Mouse (Mus musculus) regulatory T cell (primary cell): Measurements from ENCODE around the gene Hrh2.

Experiments
- in situ Hi-C: fragments of 300-600 bp; cut with MboI, MseI; formaldehyde crosslinking; loops from one replicate; pipeline ENCODE4 v1.15.1; 2025; ENCODE audit warnings: high pct_unique_total_duplicates

Hrh2 gene

GRCm38 (mm10) chr13:54192021-54192481, at the start of gene Hrh2:
Hrh2 (plus strand) TSS chr13:54192129.
- in situ Hi-C loops, result no loop called here

- in situ Hi-C loops, result no loop called here
These were observed 48.1 kb upstream of the Hrh2 start for GRCm38 (mm10) chr13:54143788-54144187.

GRCm38 (mm10) chr13:54144624-54145023, 47.3 kb upstream of the Hrh2 start:
- in situ Hi-C loops, result no loop called here

GRCm38 (mm10) chr13:54147328-54147727, 44.6 kb upstream of the Hrh2 start:
- in situ Hi-C loops, result no loop called here

- in situ Hi-C loops, result no loop called here
These were observed 39.5 kb upstream of the Hrh2 start for GRCm38 (mm10) chr13:54152421-54152820.

- in situ Hi-C loops, result no loop called here
These were observed 39.0 kb upstream of the Hrh2 start for GRCm38 (mm10) chr13:54152911-54153310.

GRCm38 (mm10) chr13:54153672-54154218, 38.2 kb upstream of the Hrh2 start:
- in situ Hi-C loops, result no loop called here

GRCm38 (mm10) chr13:54155822-54156221, 36.1 kb upstream of the Hrh2 start:
- in situ Hi-C loops, result no loop called here

- in situ Hi-C loops, result no loop called here
These were observed 32.7 kb upstream of the Hrh2 start for GRCm38 (mm10) chr13:54159256-54159655.

- in situ Hi-C loops, result no loop called here
These were observed 32.2 kb upstream of the Hrh2 start for GRCm38 (mm10) chr13:54159756-54160155.

- in situ Hi-C loops, result no loop called here
These were observed 31.4 kb upstream of the Hrh2 start for GRCm38 (mm10) chr13:54160546-54160945.

GRCm38 (mm10) chr13:54161514-54161913, 30.4 kb upstream of the Hrh2 start:
- in situ Hi-C loops, result no loop called here

- in situ Hi-C loops, result no loop called here
These were observed 28.6 kb upstream of the Hrh2 start for GRCm38 (mm10) chr13:54163363-54163762.

GRCm38 (mm10) chr13:54164462-54164861, 27.5 kb upstream of the Hrh2 start:
- in situ Hi-C loops, result no loop called here

- in situ Hi-C loops, result no loop called here
These were observed 26.9 kb upstream of the Hrh2 start for GRCm38 (mm10) chr13:54165066-54165465.

- in situ Hi-C loops, result no loop called here
These were observed 26.2 kb upstream of the Hrh2 start for GRCm38 (mm10) chr13:54165765-54166164.

GRCm38 (mm10) chr13:54167036-54167435, 24.9 kb upstream of the Hrh2 start:
- in situ Hi-C loops, result no loop called here

GRCm38 (mm10) chr13:54168675-54169074, 23.3 kb upstream of the Hrh2 start:
- in situ Hi-C loops, result no loop called here

GRCm38 (mm10) chr13:54170288-54170687, 21.6 kb upstream of the Hrh2 start:
- in situ Hi-C loops, result no loop called here

- in situ Hi-C loops, result no loop called here
These were observed 20.6 kb upstream of the Hrh2 start for GRCm38 (mm10) chr13:54171346-54171745.

GRCm38 (mm10) chr13:54171761-54172160, 20.2 kb upstream of the Hrh2 start:
- in situ Hi-C loops, result no loop called here

- in situ Hi-C loops, result no loop called here
These were observed 18.0 kb upstream of the Hrh2 start for GRCm38 (mm10) chr13:54173941-54174340.

- in situ Hi-C loops, result no loop called here
These were observed 17.2 kb upstream of the Hrh2 start for GRCm38 (mm10) chr13:54174703-54175102.

GRCm38 (mm10) chr13:54175426-54175825, 16.5 kb upstream of the Hrh2 start:
- in situ Hi-C loops, result no loop called here
